Mouse (Mus musculus) embryonic facial prominence, embryonic 15.5 days (tissue): ENCODE results near the gene Krtdap. TPM values are rescaled to one million over a fixed set of nuclear protein-coding genes. Genes with fewer than 3 reads are reported as not detected.
A peak's percentile ranks its signal among the peaks of the same experiment; 100 is the strongest.

Source experiments
- ATAC-seq: fragments of 200-750 bp; cut with Nextera tagmentation; 2 replicates; pipeline ENCODE4 v1.8.0; 2017; ENCODE audit warnings: low read depth, moderate TSS enrichment; ENCODE audit not compliant: insufficient number of reproducible peaks, low FRiP score, low TSS enrichment
- H3K27ac ChIP-seq: fragments of 300-500 bp; sonication (generic); replicated peaks from 2 replicates; pipeline ENCODE4 v1.5.1; 2015; ENCODE audit warnings: mild to moderate bottlenecking, inconsistent platforms
- H3K27me3 ChIP-seq: fragments of 300-500 bp; sonication (generic); 2 replicates; pipeline ENCODE4 v1.6.1; 2015; ENCODE audit warnings: inconsistent platforms
- H3K36me3 ChIP-seq: fragments of 300-500 bp; sonication (generic); 2 replicates; pipeline ENCODE4 v1.6.1; 2015; ENCODE audit warnings: mild to moderate bottlenecking, inconsistent platforms
- H3K4me1 ChIP-seq: fragments of 300-500 bp; sonication (generic); 2 replicates; pipeline ENCODE4 v1.6.1; 2015; ENCODE audit warnings: inconsistent platforms
- H3K4me2 ChIP-seq: fragments of 300-500 bp; sonication (generic); replicated peaks from 2 replicates; pipeline ENCODE4 v1.6.1; 2015; ENCODE audit warnings: mild to moderate bottlenecking, inconsistent platforms
- H3K4me3 ChIP-seq: fragments of 300-500 bp; sonication (generic); replicated peaks from 2 replicates; pipeline ENCODE4 v1.5.1; 2015; ENCODE audit warnings: mild to moderate bottlenecking, inconsistent platforms
- H3K9ac ChIP-seq: fragments of 300-500 bp; sonication (generic); 2 replicates; pipeline ENCODE4 v1.6.1; 2015; ENCODE audit warnings: inconsistent platforms
- H3K9me3 ChIP-seq: fragments of 300-500 bp; sonication (generic); replicated peaks from 2 replicates; pipeline ENCODE4 v1.6.1; 2016; ENCODE audit warnings: inconsistent platforms
- WGBS: fragments of 180-500 bp; shearing (Covaris S2); methylation state at CpG from one replicate; pipeline ENCODE4 v1.1.7; 2015; 5-methylcytosine and 5-hydroxymethylcytosine counted together
- polyA plus RNA-seq: library from polyadenylated mRNA; unstranded; fragments of >200 nt; fragmentation: Nextera tagmentation; extraction: Ambion mirVana; gene quantifications from 2 replicates; pipeline ENCODE4 v1.2.1, GENCODE M21; 2015

The Krtdap gene
- polyA plus RNA-seq, 1 experiment from 2014 or later = 1,901 TPM

- H3K27me3 ChIP-seq = no peaks in the 10 kb centered on the region
- H3K9me3 ChIP-seq = no peaks in the 10 kb centered on the region
- H3K4me2 ChIP-seq = 0 out of 2 replicates have a peak overlapping the region, but pooled peaks have one; percentile 3
- H3K4me1 ChIP-seq = peaks cover 5% of the 10 kb centered on the region; the same call in 1 of the 2 replicates
- H3K36me3 ChIP-seq = no peaks in the 10 kb centered on the region
- no peak for ATAC-seq
- no peak overlapping the region for H3K27ac ChIP-seq
- 78% methylated on average over 10 of the region's 10 CpGs for WGBS
- H3K9ac ChIP-seq = no peak overlapping the region
- H3K4me3 ChIP-seq = no peak overlapping the region
These were observed 2.4 kb downstream of the Krtdap start for GRCm38 (mm10) chr7:30790141-30790540.

GRCm38 (mm10) chr7:30791921-30792320 is 4.2 kb downstream of the Krtdap start:
- no peak for ATAC-seq
- Histone ChIP-seq H3K4me3 (no peak overlapping the region), H3K27ac (no peak overlapping the region), H3K4me1 (no peaks in the 10 kb centered on the region), H3K36me3 (no peaks in the 10 kb centered on the region), H3K4me2 (no peak overlapping the region), H3K9me3 (no peaks in the 10 kb centered on the region), H3K27me3 (no peaks in the 10 kb centered on the region), H3K9ac (no peak overlapping the region)
- WGBS = 17% methylated on average over 9 of the region's 9 CpGs

GRCm38 (mm10) chr7:30794921-30795320 is 7.2 kb downstream of the Krtdap start:
- H3K4me1 ChIP-seq = no peaks in the 10 kb centered on the region
- no peak overlapping the region for H3K4me2 ChIP-seq
- H3K27me3 ChIP-seq = no peaks in the 10 kb centered on the region
- no peak overlapping the region for H3K9ac ChIP-seq
- no peak overlapping the region for H3K4me3 ChIP-seq
- no peak overlapping the region for H3K27ac ChIP-seq
- H3K9me3 ChIP-seq = no peaks in the 10 kb centered on the region
- no peak for ATAC-seq
- no peaks in the 10 kb centered on the region for H3K36me3 ChIP-seq

- ATAC-seq = no peak
These were observed 9.1 kb downstream of the Krtdap start for GRCm38 (mm10) chr7:30796790-30797189.

GRCm38 (mm10) chr7:30800653-30801052 is 13.0 kb downstream of the Krtdap start:
- no peak for ATAC-seq
- no peak overlapping the region for H3K9ac ChIP-seq
- no peak overlapping the region for H3K27ac ChIP-seq

More at GRCm38 (mm10) chr7:30796790-30797189, 9.1 kb downstream of the Krtdap start:
- Histone ChIP-seq H3K36me3 (no peaks in the 10 kb centered on the region), H3K9me3 (no peaks in the 10 kb centered on the region), H3K4me3 (no peak overlapping the region), H3K27me3 (no peaks in the 10 kb centered on the region), H3K27ac (peak overlapping the region; percentile 66; the same call in 1 of the 2 replicates), H3K4me2 (no peak overlapping the region), H3K9ac (no peak overlapping the region), H3K4me1 (no peaks in the 10 kb centered on the region)
- WGBS = 69% methylated on average over 1 of the region's 1 CpGs

GRCm38 (mm10) chr7:30803256-30803655 is 15.6 kb downstream of the Krtdap start:
- no peak for ATAC-seq
- H3K4me2 ChIP-seq = no peak overlapping the region
- H3K4me1 ChIP-seq = no peaks in the 10 kb centered on the region
- H3K9me3 ChIP-seq = no peaks in the 10 kb centered on the region
- 93% methylated on average over 3 of the region's 3 CpGs for WGBS
- no peak overlapping the region for H3K9ac ChIP-seq
- H3K27me3 ChIP-seq = no peaks in the 10 kb centered on the region
- no peak overlapping the region for H3K4me3 ChIP-seq
- H3K27ac ChIP-seq = no peak overlapping the region
- H3K36me3 ChIP-seq = no peaks in the 10 kb centered on the region

More at GRCm38 (mm10) chr7:30800653-30801052, 13.0 kb downstream of the Krtdap start:
- no peaks in the 10 kb centered on the region for H3K4me1 ChIP-seq
- H3K4me2 ChIP-seq = no peak overlapping the region
- no peaks in the 10 kb centered on the region for H3K9me3 ChIP-seq
- no peak overlapping the region for H3K4me3 ChIP-seq
- H3K36me3 ChIP-seq = no peaks in the 10 kb centered on the region
- no peaks in the 10 kb centered on the region for H3K27me3 ChIP-seq

- no peaks in the 10 kb centered on the region for H3K4me1 ChIP-seq
- H3K9ac ChIP-seq = no peak overlapping the region
- no peak overlapping the region for H3K27ac ChIP-seq
- ATAC-seq = no peak
- no peaks in the 10 kb centered on the region for H3K36me3 ChIP-seq
- no peaks in the 10 kb centered on the region for H3K9me3 ChIP-seq
- H3K4me2 ChIP-seq = no peak overlapping the region
- WGBS = 78% methylated on average over 9 of the region's 9 CpGs
- no peak overlapping the region for H3K4me3 ChIP-seq
- H3K27me3 ChIP-seq = no peaks in the 10 kb centered on the region
These were observed 16.5 kb downstream of the Krtdap start for GRCm38 (mm10) chr7:30804026-30804715.

- 52% methylated on average over 6 of the region's 6 CpGs for WGBS
- no peaks in the 10 kb centered on the region for H3K36me3 ChIP-seq
- no peaks in the 10 kb centered on the region for H3K27me3 ChIP-seq
- no peak overlapping the region for H3K9ac ChIP-seq
- no peak overlapping the region for H3K4me2 ChIP-seq
- no peaks in the 10 kb centered on the region for H3K4me1 ChIP-seq
- no peak for ATAC-seq
- H3K4me3 ChIP-seq = no peak overlapping the region
- no peak overlapping the region for H3K27ac ChIP-seq
- no peaks in the 10 kb centered on the region for H3K9me3 ChIP-seq
These were observed 18.2 kb downstream of the Krtdap start for GRCm38 (mm10) chr7:30805924-30806323.

GRCm38 (mm10) chr7:30810319-30810718 is 22.6 kb downstream of the Krtdap start:
- Histone ChIP-seq H3K27ac (no peak overlapping the region), H3K4me3 (no peak overlapping the region), H3K27me3 (no peaks in the 10 kb centered on the region), H3K36me3 (no peaks in the 10 kb centered on the region), H3K9ac (no peak overlapping the region), H3K9me3 (no peaks in the 10 kb centered on the region), H3K4me1 (no peaks in the 10 kb centered on the region), H3K4me2 (no peak overlapping the region)
- 54% methylated on average over 6 of the region's 6 CpGs for WGBS
- ATAC-seq = no peak

- Histone ChIP-seq H3K36me3 (no peaks in the 10 kb centered on the region), H3K9ac (no peak overlapping the region), H3K27me3 (no peaks in the 10 kb centered on the region), H3K4me3 (no peak overlapping the region), H3K4me1 (no peaks in the 10 kb centered on the region), H3K27ac (no peak overlapping the region), H3K9me3 (no peaks in the 10 kb centered on the region), H3K4me2 (no peak overlapping the region)
- 53% methylated on average over 9 of the region's 9 CpGs for WGBS
- ATAC-seq = no peak
These were observed 24.1 kb downstream of the Krtdap start for GRCm38 (mm10) chr7:30811757-30812290.

GRCm38 (mm10) chr7:30812291-30812807 is 24.7 kb downstream of the Krtdap start:
- Histone ChIP-seq H3K36me3 (no peaks in the 10 kb centered on the region), H3K4me1 (no peaks in the 10 kb centered on the region), H3K4me2 (no peak overlapping the region), H3K9me3 (no peaks in the 10 kb centered on the region), H3K27ac (no peak overlapping the region), H3K4me3 (no peak overlapping the region), H3K27me3 (no peaks in the 10 kb centered on the region), H3K9ac (no peak overlapping the region)
- whole genome bisulfite sequencing = 56% methylated on average over 6 of the region's 6 CpGs
- ATAC-seq = no peak

- Histone ChIP-seq H3K27ac (no peak overlapping the region), H3K9me3 (no peaks in the 10 kb centered on the region), H3K36me3 (no peaks in the 10 kb centered on the region), H3K4me3 (no peak overlapping the region), H3K9ac (no peak overlapping the region), H3K4me2 (no peak overlapping the region), H3K27me3 (no peaks in the 10 kb centered on the region), H3K4me1 (no peaks in the 10 kb centered on the region)
- ATAC-seq = no peak
- WGBS = 44% methylated on average over 6 of the region's 6 CpGs
These were observed 32.4 kb downstream of the Krtdap start for GRCm38 (mm10) chr7:30820131-30820530.
